Mouse (Mus musculus) heart, postnatal 10 days (tissue): Measurements from ENCODE around the gene Ube2c. TPM values are rescaled to one million over a fixed set of nuclear protein-coding genes. Genes with fewer than 3 reads are reported as not detected.
"Not testable (repeated sequence)": the region's sequence is repeated elsewhere in the genome, so short reads cannot be mapped to it uniquely, and the experiment has no call there.

Source experiments
- DNase-seq, 2 experiments: peaks; one replicate each; pipeline ENCODE4 v3.0.0; 2021
- intact Hi-C: fragments of 180-260 bp; cut with DNase I; formaldehyde crosslinking; loops from one replicate; pipeline ENCODE4 v1.15.1; 2025
- total RNA-seq, 2 experiments: library from RNA; stranded (reverse); gene quantifications; 2 replicates each; pipeline ENCODE4 v1.2.3; 2021

The Ube2c gene
- total RNA-seq, 2 experiments from 2014 or later: 31.7 to 32.5 TPM

- DNase-seq: no peak
- intact Hi-C loops: no loop called here
Observed at GRCm38 (mm10) chr2:164786388-164786885, 16.7 kb downstream of the Ube2c start.

GRCm38 (mm10) chr2:164787032-164787431, 17.3 kb downstream of the Ube2c start:
- intact Hi-C loops: no loop called here
- no peak for DNase-seq

- no peak for DNase-seq
- intact Hi-C loops: no loop called here
Observed at GRCm38 (mm10) chr2:164787779-164788178, 18.1 kb downstream of the Ube2c start.

- no peak for DNase-seq
- intact Hi-C loops: no loop called here
Observed at GRCm38 (mm10) chr2:164788411-164788810, 18.7 kb downstream of the Ube2c start.

GRCm38 (mm10) chr2:164790451-164790850, 20.8 kb downstream of the Ube2c start:
- intact Hi-C loops: loop anchor here (5.0 kb wide), 1 partner anchor 198 kb away; the partner anchor contains the start of gene Eppin

GRCm38 (mm10) chr2:164791841-164792261, 22.2 kb downstream of the Ube2c start:
- intact Hi-C loops: loop anchor here (5.0 kb wide), 1 partner anchor 200 kb away; the partner anchor contains the start of gene Eppin
- no peak for DNase-seq

More at GRCm38 (mm10) chr2:164790451-164790850, 20.8 kb downstream of the Ube2c start:
- no peak for DNase-seq

GRCm38 (mm10) chr2:164792400-164793190, 22.9 kb downstream of the Ube2c start:
- DNase-seq: no peak
- intact Hi-C loops: loop anchor here (5.0 kb wide), 1 partner anchor 200 kb away; the partner anchor contains the start of gene Eppin

- intact Hi-C loops: loop anchor here (5.0 kb wide), 1 partner anchor 201 kb away; the partner anchor contains the start of gene Eppin
- peak; percentile 64 to 78 for DNase-seq
Observed at GRCm38 (mm10) chr2:164793236-164793635, 23.5 kb downstream of the Ube2c start.

- intact Hi-C loops: loop anchor here (2.0 to 5.0 kb wide), 2 partner anchors 113 to 201 kb away; partner anchors contain the start of gene Eppin
- peak in 1 of 2 experiments; percentile 33 for DNase-seq
Observed at GRCm38 (mm10) chr2:164793772-164794171, 24.1 kb downstream of the Ube2c start.

- intact Hi-C loops: loop anchor here (2.0 to 5.0 kb wide), 2 partner anchors 113 to 202 kb away; partner anchors contain the start of gene Eppin
- peak; percentile 89 to 93 for DNase-seq
Observed at GRCm38 (mm10) chr2:164794293-164794692, 24.6 kb downstream of the Ube2c start.

GRCm38 (mm10) chr2:164795868-164796267, 26.2 kb downstream of the Ube2c start:
- DNase-seq: no peak
- intact Hi-C loops: loop anchor here (2.0 kb wide), 1 partner anchor 115 kb away; no protein-coding TSS in a partner anchor

- DNase-seq: not testable (repeated sequence)
Observed at GRCm38 (mm10) chr2:164798554-164798953, 28.9 kb downstream of the Ube2c start.

GRCm38 (mm10) chr2:164800252-164801004, 30.7 kb downstream of the Ube2c start:
- no peak for DNase-seq
- intact Hi-C loops: no loop called here

More at GRCm38 (mm10) chr2:164798554-164798953, 28.9 kb downstream of the Ube2c start:
- intact Hi-C loops: not testable (repeated sequence)

- DNase-seq: no peak
- intact Hi-C loops: no loop called here
Observed at GRCm38 (mm10) chr2:164803201-164803920, 33.7 kb downstream of the Ube2c start.

GRCm38 (mm10) chr2:164803921-164804313, 34.2 kb downstream of the Ube2c start:
- no peak for DNase-seq
- intact Hi-C loops: no loop called here

GRCm38 (mm10) chr2:164804533-164805331, 35.0 kb downstream of the Ube2c start, which contains the start of the genes Acot8 and Zswim3:
TSS of gene Acot8 (minus strand) at chr2:164804882.
TSS of gene Zswim3 (plus strand) at chr2:164805098.
- intact Hi-C loops: no loop called here
- peak; percentile 99 for DNase-seq

- intact Hi-C loops: no loop called here
- DNase-seq: no peak
Observed at GRCm38 (mm10) chr2:164805332-164805718, 35.6 kb downstream of the Ube2c start.

GRCm38 (mm10) chr2:164806614-164807013, 36.9 kb downstream of the Ube2c start:
- intact Hi-C loops: no loop called here
- DNase-seq: no peak

- intact Hi-C loops: no loop called here
- DNase-seq: no peak
Observed at GRCm38 (mm10) chr2:164813557-164813956, 43.9 kb downstream of the Ube2c start.
